Mouse (Mus musculus): ENCODE measurements around the gene Orai2.

- TF ChIP-seq CTCF (IDR thresholded peaks at IDR 0.05) (no peak), POLR2A (IDR thresholded peaks at IDR 0.05; ENCODE audit: insufficient read depth, low read depth, low read length) (no peak)
Measured at GRCm38 (mm10) chr5:136210549-136210948, 40.0 kb upstream of the Orai2 start.

Data from heart, adult 2 months (tissue).